In the genomic region with DNA sequence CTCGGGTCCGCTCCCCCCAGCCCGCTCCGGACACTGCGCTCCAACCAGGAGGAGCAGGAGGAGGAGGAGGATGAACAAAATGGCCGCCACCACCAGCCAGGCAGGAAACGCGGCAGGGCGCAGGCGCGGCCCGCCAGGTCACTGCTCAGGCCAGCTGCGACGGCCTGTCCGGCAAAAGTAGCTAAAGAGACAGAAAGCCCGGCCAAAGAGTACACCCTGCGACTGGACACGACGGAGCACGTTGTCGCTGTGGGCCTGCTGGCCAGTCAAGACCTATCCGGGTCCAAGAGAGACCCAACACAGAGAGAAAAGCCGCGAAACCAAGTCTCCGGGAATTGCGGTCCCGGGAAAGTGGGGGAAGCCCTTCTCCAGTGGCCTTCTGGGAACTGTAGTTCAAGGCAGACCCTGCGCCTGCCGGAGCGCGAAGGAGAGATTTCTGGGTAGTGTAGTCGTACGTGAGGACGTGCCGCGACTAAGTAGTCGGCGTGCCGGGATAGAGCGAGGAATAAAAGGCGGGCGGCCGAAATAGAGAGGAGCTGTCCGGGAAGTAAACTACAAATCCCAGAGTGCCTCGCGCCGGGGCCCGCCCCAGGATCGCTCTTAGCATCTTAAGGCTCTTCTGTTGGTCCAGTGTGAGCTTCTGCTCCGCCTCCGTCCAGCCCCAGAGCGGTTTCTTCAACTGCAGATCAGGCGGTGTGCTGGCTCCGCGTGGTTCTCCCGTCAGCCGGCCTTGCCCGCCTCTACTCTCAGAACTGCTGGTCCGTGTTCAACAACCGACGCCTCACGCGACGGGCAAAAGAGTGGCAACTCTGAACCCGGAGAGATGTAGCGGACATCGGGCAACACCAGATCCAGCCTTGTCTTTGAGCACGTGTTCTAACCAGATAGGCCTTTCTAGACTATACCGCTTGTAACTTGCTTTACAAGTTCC, we compare ENCODE assay signal across 8 mouse cellular contexts. TPM values are rescaled to one million over a fixed set of nuclear protein-coding genes. Genes with fewer than 3 reads are reported as not detected.
A peak's percentile ranks its signal among the peaks of the same experiment; 100 is the strongest.
DNase-seq lines count a peak whose midpoint lies in the region; ATAC-seq lines count a peak whose summit lies in the region.

A gene (minus strand): TSS at position 433 of the 931 bp plus-strand sequence.

- H3K9ac ChIP-seq in hindbrain, embryonic 14.5 days: peak within 1 kb of the TSS; percentile 86

- peak within 1 kb of the TSS; percentile 86 for H3K4me3 ChIP-seq in hindbrain, embryonic 14.5 days (replicated peaks; ENCODE audit: low read length)

- peak; percentile 99 for DNase-seq in R1 (ENCODE audit: low read depth, low spot score)
- DNase-seq in cerebellum, postnatal 25 days: peak; percentile 98
- peak; percentile 97 for DNase-seq in frontal cortex, postnatal 25 days (ENCODE audit: low spot score in 2 of 2)
- peak; percentile 98 for DNase-seq in hindbrain, embryonic 14.5 days (ENCODE audit: low spot score)
- peak; percentile 98 to 99 for DNase-seq in layer of hippocampus, postnatal 36 days
- peak; percentile 100 for DNase-seq in lung, postnatal 36 days
- DNase-seq in retina, postnatal 1 day: peak; percentile 99
- peak; percentile 94 to 98 for DNase-seq in urinary bladder, adult 18-20 months (ENCODE audit: low spot score in 2 of 2)

- no peaks in the 10 kb centered on the region for H3K36me3 ChIP-seq in hindbrain, embryonic 14.5 days (replicated peaks; ENCODE audit: control insufficient read depth, insufficient read depth)

- H3K27ac ChIP-seq in hindbrain, embryonic 14.5 days: peak within 1 kb of the TSS; percentile 90

- H3K4me2 ChIP-seq in hindbrain, embryonic 14.5 days (replicated peaks): peak within 1 kb of the TSS; percentile 89

- H3K9me3 ChIP-seq in hindbrain, embryonic 14.5 days (ENCODE audit: control insufficient read depth, low read length): no peaks in the 10 kb centered on the region

- H3K27me3 ChIP-seq in hindbrain, embryonic 14.5 days (ENCODE audit: control insufficient read depth, insufficient read depth, low read length): no peaks in the 10 kb centered on the region

- peaks cover 24% of the 10 kb centered on the region for H3K4me1 ChIP-seq in hindbrain, embryonic 14.5 days (replicated peaks; ENCODE audit: control insufficient read depth, insufficient read depth, low read length)

- WGBS in hindbrain, embryonic 14.5 days: under 1% methylated on average over 69 of the region's 69 CpGs

- ATAC-seq in hindbrain, embryonic 14.5 days (ENCODE audit: low FRiP score): peak; percentile 99

RNA-seq across cellular contexts. Expression of the gene that starts here (rescaled TPM):
- 33.7 and 37.1 TPM in 2 replicates for polyA plus RNA-seq in hindbrain, embryonic 14.5 days (2014; fragmentation: Nextera tagmentation; extraction: Ambion mirVana)
- total RNA-seq in layer of hippocampus, postnatal 36 days (2021): 100 to 1,000 TPM; 116 to 124 TPM

Comparison
In these comparisons a context has a peak if more than half of its experiments do, and no peak if none do; other contexts are left out.
1. Peak in every context shown above with its lines: DNase-seq, ATAC-seq, H3K4me3 ChIP-seq and H3K27ac ChIP-seq.